Comparison of ENCODE assay signal across 24 mouse cellular contexts in the genomic region with DNA sequence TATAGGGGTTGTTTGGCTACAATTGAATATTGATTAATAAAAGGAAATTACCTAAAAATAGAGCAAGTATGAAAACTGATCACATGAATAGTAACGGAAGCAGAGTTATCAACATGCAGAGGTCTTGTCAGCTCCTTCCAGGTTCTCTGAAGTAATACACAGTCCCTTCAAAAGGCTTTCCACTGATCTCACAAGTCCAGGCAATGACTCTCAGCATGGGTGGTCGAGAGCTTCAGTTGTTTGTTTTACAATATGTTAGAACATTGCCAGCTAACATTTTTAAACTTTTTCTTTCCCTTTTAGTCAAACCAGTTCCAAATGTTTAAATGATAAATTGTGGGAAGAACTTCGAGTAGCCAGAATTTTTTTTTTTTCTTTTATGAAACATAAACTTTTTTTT.
"Had no signal": no experiment of that assay in that cellular context is flagged by ENCODE, and none has a peak within 500 bp of the region (broad histone marks: within the 10 kb centered on the region; RNA-seq: fewer than 3 reads in every experiment).

No protein-coding gene starts in this region.

- H3K4me2 ChIP-seq: heart, embryonic 11.5 days; heart, embryonic 13.5 days; heart, embryonic 15.5 days; hindbrain, embryonic 13.5 days; hindbrain, embryonic 15.5 days; kidney, embryonic 15.5 days; limb, embryonic 13.5 days; limb, embryonic 15.5 days; liver, embryonic 12.5 days had no signal

- DNase-seq: gastrocnemius, postnatal 14 days; gastrocnemius, postnatal 36 days; heart, adult 11 months; heart, adult 2 months; heart, postnatal 14 days; heart, postnatal 36 days; kidney, adult 11 months; kidney, adult 2 months; kidney, postnatal 14 days; kidney, postnatal 36 days; layer of hippocampus, adult 9-11 months; layer of hippocampus, postnatal 36 days; left cerebral cortex, postnatal 4 days had no signal

- H3K4me3 ChIP-seq: heart, adult 2 months; heart, embryonic 13.5 days; heart, embryonic 15.5 days; hindbrain, embryonic 13.5 days; hindbrain, embryonic 15.5 days; kidney, embryonic 15.5 days; limb, embryonic 13.5 days; limb, embryonic 15.5 days; liver, embryonic 12.5 days had no signal

- H3K9me3 ChIP-seq: heart, embryonic 15.5 days; hindbrain, embryonic 13.5 days; hindbrain, embryonic 15.5 days; kidney, embryonic 15.5 days; limb, embryonic 13.5 days; liver, embryonic 12.5 days had no signal

- H3K36me3 ChIP-seq: heart, embryonic 13.5 days; heart, embryonic 15.5 days; hindbrain, embryonic 13.5 days; hindbrain, embryonic 15.5 days; kidney, embryonic 15.5 days; limb, embryonic 13.5 days; limb, embryonic 15.5 days; liver, embryonic 12.5 days had no signal

- H3K9ac ChIP-seq: heart, embryonic 13.5 days; heart, embryonic 15.5 days; hindbrain, embryonic 13.5 days; hindbrain, embryonic 15.5 days; kidney, embryonic 15.5 days; limb, embryonic 13.5 days; limb, embryonic 15.5 days; liver, embryonic 12.5 days had no signal

- ATAC-seq: hindbrain, postnatal 0 days; intestine, embryonic 16.5 days; liver, embryonic 12.5 days had no signal

- H3K27ac ChIP-seq: heart, adult 2 months; heart, embryonic 13.5 days; heart, embryonic 15.5 days; hindbrain, embryonic 13.5 days; hindbrain, embryonic 15.5 days; hindbrain, postnatal 0 days; kidney, embryonic 15.5 days; limb, embryonic 13.5 days; limb, embryonic 15.5 days; liver, embryonic 12.5 days had no signal

- H3K27me3 ChIP-seq: heart, embryonic 13.5 days; heart, embryonic 15.5 days; hindbrain, embryonic 13.5 days; hindbrain, embryonic 15.5 days; kidney, embryonic 15.5 days; limb, embryonic 13.5 days; limb, embryonic 15.5 days; liver, embryonic 12.5 days had no signal

- H3K4me1 ChIP-seq: heart, embryonic 13.5 days; heart, embryonic 15.5 days; hindbrain, embryonic 13.5 days; hindbrain, embryonic 15.5 days; kidney, embryonic 15.5 days; limb, embryonic 13.5 days; limb, embryonic 15.5 days; liver, embryonic 12.5 days had no signal
